In the genomic region with DNA sequence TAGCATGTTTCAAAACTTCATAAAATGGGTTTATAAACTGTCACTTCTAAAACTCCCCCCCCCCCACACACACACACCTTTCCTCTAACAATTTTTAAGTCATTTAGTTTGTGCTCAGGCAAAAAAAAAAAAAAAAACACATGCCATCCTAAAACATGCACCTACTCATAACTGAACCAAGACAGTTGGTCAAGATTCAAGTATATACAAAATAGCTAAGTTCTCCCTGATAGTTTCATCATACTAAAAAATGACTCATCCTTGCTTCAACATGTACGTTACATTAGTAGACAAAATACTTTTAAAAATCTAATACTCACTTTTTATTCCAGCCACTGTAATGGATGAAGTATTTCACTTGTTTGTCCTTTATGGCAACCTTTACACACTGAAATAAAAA, we compare ENCODE assay signal across 16 mouse cellular contexts.
"Had no signal": no experiment of that assay in that cellular context is flagged by ENCODE, and none has a peak within 500 bp of the region (broad histone marks: within the 10 kb centered on the region; RNA-seq: fewer than 3 reads in every experiment).

No protein-coding gene starts in this region.

- DNase-seq: gastrocnemius, postnatal 25 days; heart, adult 18-20 months; heart, postnatal 10 days; heart, postnatal 4 days; kidney, adult 18-20 months; kidney, adult 8-10 months; kidney, postnatal 10 days; kidney, postnatal 36 days; layer of hippocampus, adult 9-11 months; layer of hippocampus, postnatal 36 days; left cerebral cortex, postnatal 4 days had no signal

- ATAC-seq: hindbrain, embryonic 16.5 days; inflammation-experienced regulatory T-cells, adult 6 months; intestine, embryonic 15.5 days; intestine, postnatal 0 days; liver, embryonic 12.5 days had no signal
